Mouse (Mus musculus) liver, postnatal 0 days (tissue): Measurements from ENCODE around the gene Kcnq2.

ENCODE experiments used
- CTCF ChIP-seq: sonication (generic); IDR thresholded peaks from 2 replicates; pipeline ENCODE4 v1.5.1; 2016; ENCODE audit warnings: antibody characterized with exemption, low read depth
- EP300 ChIP-seq: IDR thresholded peaks from 2 replicates; pipeline ENCODE4 v1.6.1; 2016; ENCODE audit warnings: antibody characterized with exemption, low read depth, mild to moderate bottlenecking

GRCm38 (mm10) chr2:181159091-181159514 lies 24.0 kb upstream of the Kcnq2 start:
- no peak for TF ChIP-seq CTCF
- TF ChIP-seq EP300: no peak
